Mouse (Mus musculus) olfactory bulb, adult 2 months (tissue): ENCODE measurements around the gene Rhbg. TPM values are rescaled to one million over a fixed set of nuclear protein-coding genes. Genes with fewer than 3 reads are reported as not detected.
"Not testable (repeated sequence)": the region's sequence is repeated elsewhere in the genome, so short reads cannot be mapped to it uniquely, and the experiment has no call there.

ENCODE experiments used
- H3K27ac ChIP-seq: fragments of 200-500 bp; 2 replicates; pipeline ENCODE4 v1.5.1; 2012; ENCODE audit warnings: low read depth, low read length; ENCODE audit not compliant: insufficient read depth
- H3K4me1 ChIP-seq: fragments of 200-500 bp; 2 replicates; pipeline ENCODE4 v1.6.1; 2012; ENCODE audit warnings: low read length; ENCODE audit not compliant: control insufficient read depth, insufficient read depth
- H3K4me3 ChIP-seq: fragments of 200-500 bp; 2 replicates; pipeline ENCODE4 v1.5.1; 2012; ENCODE audit warnings: mild to moderate bottlenecking, low read depth, low read length, moderate library complexity; ENCODE audit not compliant: insufficient read depth
- CTCF ChIP-seq: fragments of 200-500 bp; IDR thresholded peaks from 2 replicates; pipeline ENCODE4 v1.5.1; 2012; ENCODE audit warnings: low read depth, mild to moderate bottlenecking, low read length, moderate library complexity; ENCODE audit not compliant: insufficient read depth
- POLR2A ChIP-seq: fragments of 200-500 bp; IDR thresholded peaks from 2 replicates; pipeline ENCODE4 v1.6.1; 2012; ENCODE audit warnings: mild to moderate bottlenecking, low read depth, low read length, moderate library complexity; ENCODE audit not compliant: insufficient read depth
- WGBS: fragments of 180-500 bp; shearing (Covaris S2); methylation state at CpG from one replicate; pipeline ENCODE4 v1.1.7; 2018; 5-methylcytosine and 5-hydroxymethylcytosine counted together
- polyA plus RNA-seq: library from polyadenylated mRNA; stranded (reverse); fragments of >200 nt; gene quantifications from 2 replicates; pipeline ENCODE4 v1.2.4, GENCODE M21; 2012; ENCODE audit warnings: low replicate concordance; ENCODE audit not compliant: missing spikeins, insufficient read depth, insufficient read length

Rhbg gene
- polyA plus RNA-seq, 1 experiment = not detected

DNA sequence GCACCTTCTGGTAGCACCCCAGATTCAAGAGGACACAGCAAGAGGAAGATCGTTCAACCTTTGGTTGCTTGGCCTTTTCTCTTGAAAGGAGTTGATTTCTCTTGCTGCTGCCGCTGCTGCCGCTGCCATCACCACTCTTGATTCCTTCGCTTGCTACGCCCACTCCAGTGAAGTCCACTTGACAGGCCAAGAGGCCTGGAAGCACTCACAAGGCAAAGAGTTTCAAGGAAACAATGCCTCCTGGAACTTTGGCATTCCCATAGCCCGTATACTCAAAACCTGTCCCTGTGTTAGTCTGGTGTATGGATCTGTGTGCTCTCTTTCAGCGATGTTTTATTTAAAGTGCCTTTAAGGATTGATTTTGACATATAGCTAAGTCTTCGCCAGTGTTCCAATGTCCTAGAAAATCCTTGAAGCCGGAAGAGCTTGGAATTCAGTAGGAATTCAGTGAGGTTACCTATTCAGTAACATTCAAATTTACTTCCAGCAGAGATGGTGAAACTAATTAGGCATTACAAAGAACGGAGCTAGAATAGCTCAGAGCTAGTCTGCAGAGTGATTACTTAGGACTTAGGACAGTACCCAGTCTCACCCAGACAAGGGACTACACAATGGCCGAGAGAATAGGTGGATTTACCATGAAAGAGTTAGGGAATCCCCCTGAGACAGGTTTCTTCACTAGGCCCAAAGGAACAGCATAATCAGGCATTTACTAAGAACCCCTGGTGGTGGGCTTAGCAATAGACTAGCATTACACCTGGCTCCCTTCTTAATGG lies 26.8 kb upstream of the Rhbg start:
- WGBS = 51% methylated on average over 11 of the region's 11 CpGs
- not testable (repeated sequence) for H3K4me3 ChIP-seq, H3K4me1 ChIP-seq, H3K27ac ChIP-seq

DNA sequence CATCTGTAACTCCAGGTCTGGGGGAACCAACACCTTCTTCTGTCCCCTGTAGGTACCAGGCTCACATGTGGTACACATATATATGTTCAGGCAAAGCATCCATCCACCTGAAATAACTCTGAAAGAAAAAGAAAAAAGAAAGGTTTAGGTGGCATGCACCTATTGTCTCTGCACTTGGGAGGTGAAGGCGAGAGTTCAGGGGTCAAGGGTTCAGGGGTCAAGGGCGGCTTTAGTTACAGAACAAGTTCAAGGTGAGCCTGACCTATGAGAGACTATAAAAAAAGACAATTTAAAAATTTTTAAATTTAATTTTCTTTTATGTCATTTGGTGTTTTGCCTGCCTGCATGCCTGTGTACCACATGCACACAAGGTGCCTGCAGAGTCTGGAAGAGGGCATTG lies 25.5 kb upstream of the Rhbg start:
- no peak overlapping the region for H3K27ac ChIP-seq
- WGBS = 91% methylated on average over 2 of the region's 2 CpGs
- no peaks in the 10 kb centered on the region for H3K4me1 ChIP-seq
- H3K4me3 ChIP-seq = no peak overlapping the region
- no peak for TF ChIP-seq CTCF
- no peak for TF ChIP-seq POLR2A

- no peak overlapping the region for H3K4me3 ChIP-seq
- H3K4me1 ChIP-seq = no peaks in the 10 kb centered on the region
- no peak overlapping the region for H3K27ac ChIP-seq
- 48% methylated on average over 7 of the region's 7 CpGs for WGBS
- no peak for TF ChIP-seq POLR2A
- no peak for TF ChIP-seq CTCF
Observed at GRCm38 (mm10) chr3:88276529-88277143, 22.1 kb upstream of the Rhbg start.

GRCm38 (mm10) chr3:88276121-88276520 lies 21.6 kb upstream of the Rhbg start:
- WGBS = 78% methylated on average over 2 of the region's 2 CpGs
- Histone ChIP-seq H3K4me3 (no peak overlapping the region), H3K4me1 (no peaks in the 10 kb centered on the region), H3K27ac (no peak overlapping the region)
- no peak for TF ChIP-seq CTCF
- no peak for TF ChIP-seq POLR2A

DNA sequence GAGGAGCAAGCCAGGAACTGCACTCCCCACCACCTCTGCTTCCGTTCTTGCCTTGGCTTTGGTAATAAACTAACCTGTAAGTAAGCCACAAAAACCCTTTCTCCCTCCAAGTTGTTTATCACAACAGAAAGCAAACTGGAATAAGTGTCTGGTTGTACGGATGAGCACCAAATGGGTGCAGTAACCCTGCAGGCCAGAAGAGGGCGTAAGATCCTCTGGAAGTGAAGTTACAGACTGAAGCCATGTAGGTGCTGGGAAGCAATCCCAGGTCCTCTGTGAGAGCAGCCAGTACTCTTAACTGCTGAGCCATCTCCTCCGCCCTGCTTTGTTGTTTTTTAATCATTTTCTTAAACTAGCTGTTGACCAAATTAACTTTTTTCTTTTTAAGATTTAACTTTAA lies 19.5 kb upstream of the Rhbg start:
- Histone ChIP-seq H3K4me3 (no peak overlapping the region), H3K27ac (no peak overlapping the region), H3K4me1 (no peaks in the 10 kb centered on the region)
- WGBS = 95% methylated on average over 4 of the region's 4 CpGs
- no peak for TF ChIP-seq POLR2A
- TF ChIP-seq CTCF = no peak

DNA sequence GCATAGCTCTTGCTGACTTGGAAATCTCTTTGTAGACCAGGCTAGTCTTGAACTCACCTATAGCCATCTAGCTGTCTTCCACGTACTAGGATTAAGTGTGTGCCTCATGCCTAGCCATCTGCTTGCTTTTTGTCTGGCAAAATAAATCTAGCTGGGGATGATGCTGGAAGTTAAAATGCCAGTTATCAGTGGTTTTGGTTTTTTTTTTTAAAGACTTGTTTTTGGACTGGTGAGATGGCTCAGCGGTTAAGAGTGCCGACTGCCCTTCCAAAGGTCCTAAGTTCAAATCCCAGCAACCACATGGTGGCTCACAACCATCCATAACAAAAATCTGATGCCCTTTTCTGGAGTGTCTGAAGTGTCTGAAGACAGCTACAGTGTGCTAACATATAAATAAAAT lies 17.4 kb upstream of the Rhbg start:
- no peak overlapping the region for H3K4me3 ChIP-seq

GRCm38 (mm10) chr3:88271298-88271697 lies 16.8 kb upstream of the Rhbg start:
- not testable (repeated sequence) for H3K4me1 ChIP-seq, H3K27ac ChIP-seq, H3K4me3 ChIP-seq
- 94% methylated on average over 2 of the region's 2 CpGs for WGBS

More for the DNA sequence above, 17.4 kb upstream of the Rhbg start:
- H3K27ac ChIP-seq = no peak overlapping the region
- 92% methylated on average over 3 of the region's 3 CpGs for WGBS
- no peaks in the 10 kb centered on the region for H3K4me1 ChIP-seq
- TF ChIP-seq CTCF (no peak), POLR2A (no peak)

GRCm38 (mm10) chr3:88268991-88269390 lies 14.5 kb upstream of the Rhbg start:
- WGBS = 89% methylated on average over 5 of the region's 5 CpGs
- Histone ChIP-seq H3K27ac (no peak overlapping the region), H3K4me1 (no peaks in the 10 kb centered on the region), H3K4me3 (no peak overlapping the region)
- no peak for TF ChIP-seq POLR2A
- TF ChIP-seq CTCF = no peak

GRCm38 (mm10) chr3:88268014-88268413 lies 13.5 kb upstream of the Rhbg start:
- not testable (repeated sequence) for H3K27ac ChIP-seq, H3K4me3 ChIP-seq
- 84% methylated on average over 6 of the region's 6 CpGs for WGBS

GRCm38 (mm10) chr3:88262346-88262745 lies 7.8 kb upstream of the Rhbg start:
- TF ChIP-seq POLR2A = no peak
- TF ChIP-seq CTCF = no peak
- Histone ChIP-seq H3K4me1 (no peaks in the 10 kb centered on the region), H3K4me3 (no peak overlapping the region), H3K27ac (no peak overlapping the region)
- WGBS = 83% methylated on average over 3 of the region's 3 CpGs

More at GRCm38 (mm10) chr3:88268014-88268413, 13.5 kb upstream of the Rhbg start:
- H3K4me1 ChIP-seq = not testable (repeated sequence)
